Mouse (Mus musculus): ENCODE data around the gene Atp8b2.

DNA sequence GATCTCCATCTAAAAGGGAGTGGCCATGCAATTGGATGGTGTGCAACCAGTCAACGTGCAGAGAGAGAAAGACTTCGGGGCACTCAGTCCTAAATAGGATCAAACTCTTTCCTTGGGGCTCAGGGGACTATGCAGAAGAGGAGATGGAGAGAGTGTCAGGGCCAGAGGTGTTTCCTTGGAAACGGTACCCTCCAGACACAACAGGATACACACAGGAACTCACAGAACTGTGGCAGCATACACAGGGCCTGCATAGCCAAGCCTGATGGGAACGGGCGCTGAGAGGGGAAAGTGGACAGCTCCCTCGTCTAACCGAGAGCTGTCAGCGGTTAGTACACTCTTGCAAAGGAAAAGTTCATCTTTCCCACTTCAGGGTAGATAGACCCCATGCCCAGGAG, 63.8 kb downstream of the Atp8b2 start:
- TF ChIP-seq CTCF (IDR thresholded peaks at IDR 0.05; ENCODE audit: low read depth, low read length) (no peak), EP300 (IDR thresholded peaks at IDR 0.05; ENCODE audit: insufficient read depth, low read depth, low read length) (no peak), POLR2A (IDR thresholded peaks at IDR 0.05; ENCODE audit: insufficient read depth, low read length) (no peak)
